Mouse (Mus musculus) hindbrain, postnatal 0 days (tissue): ENCODE data around the gene Zfp976. TPM values are rescaled to one million over a fixed set of nuclear protein-coding genes. Genes with fewer than 3 reads are reported as not detected.

Experiments
- ATAC-seq: fragments of 200-750 bp; cut with Nextera tagmentation; 2 replicates; pipeline ENCODE4 v1.8.0; 2017; ENCODE audit warnings: mild to moderate bottlenecking, moderate TSS enrichment, moderate library complexity
- DNase-seq: peaks from one replicate; pipeline ENCODE4 v3.0.0-alpha.2; 2015; ENCODE audit warnings: low spot score
- H3K27ac ChIP-seq: fragments of 300-500 bp; sonication (generic); 2 replicates; pipeline ENCODE4 v1.5.1; 2014; ENCODE audit warnings: mild to moderate bottlenecking
- H3K27me3 ChIP-seq: fragments of 300-500 bp; sonication (generic); 2 replicates; pipeline ENCODE4 v1.6.1; 2014; ENCODE audit warnings: low read length, mixed read lengths; ENCODE audit not compliant: insufficient read depth
- H3K36me3 ChIP-seq: fragments of 300-500 bp; sonication (generic); 2 replicates; pipeline ENCODE4 v1.6.1; 2014; ENCODE audit warnings: low read length, mixed read lengths; ENCODE audit not compliant: insufficient read depth
- H3K4me1 ChIP-seq: fragments of 300-500 bp; sonication (generic); 2 replicates; pipeline ENCODE4 v1.6.1; 2014; ENCODE audit warnings: antibody characterized with exemption, low read length, mixed read lengths; ENCODE audit not compliant: insufficient read depth
- H3K4me2 ChIP-seq: fragments of 300-500 bp; sonication (generic); 2 replicates; pipeline ENCODE4 v1.6.1; 2014; ENCODE audit warnings: low read depth, mild to moderate bottlenecking, low read length, moderate library complexity, mixed read lengths
- H3K4me3 ChIP-seq: fragments of 300-500 bp; sonication (generic); 2 replicates; pipeline ENCODE4 v1.5.1; 2014; ENCODE audit warnings: low read length
- H3K9ac ChIP-seq: fragments of 300-500 bp; sonication (generic); replicated peaks from 2 replicates; pipeline ENCODE4 v1.6.1; 2014; ENCODE audit warnings: mild to moderate bottlenecking, low read length, moderate library complexity, mixed read lengths
- H3K9me3 ChIP-seq: fragments of 300-500 bp; sonication (generic); 2 replicates; pipeline ENCODE4 v1.6.1; 2016; ENCODE audit warnings: low read length, mixed read lengths
- CTCF ChIP-seq: IDR thresholded peaks from 2 replicates; pipeline ENCODE4 v1.5.1; 2016; ENCODE audit warnings: antibody characterized with exemption, control low read depth, low read depth
- WGBS: fragments of 180-500 bp; shearing (Covaris S2); extraction: QIAGEN DNeasy Blood & Tissue Kit; methylation state at CpG from one replicate; pipeline ENCODE4 v1.1.7; 2014; 5-methylcytosine and 5-hydroxymethylcytosine counted together
- microRNA-seq, 2 experiments: library from miRNA; unstranded; fragments of <30 nt; microRNA quantifications; one replicate each; pipeline ENCODE4; 2016
- polyA plus RNA-seq: library from polyadenylated mRNA; unstranded; fragments of >200 nt; fragmentation: Nextera tagmentation; extraction: Ambion mirVana; gene quantifications from 2 replicates; pipeline ENCODE4 v1.2.1, GENCODE M21; 2015
- total RNA-seq: library from RNA; depleted of rRNA; stranded (reverse); fragments of >200 nt; gene quantifications from 2 replicates; pipeline ENCODE4 v1.2.3, GENCODE M21; 2014; rRNA removed

Zfp976 gene
- total and polyA plus RNA-seq, 2 experiments from 2014 or later, result 1.2 to 2.0 TPM

DNA sequence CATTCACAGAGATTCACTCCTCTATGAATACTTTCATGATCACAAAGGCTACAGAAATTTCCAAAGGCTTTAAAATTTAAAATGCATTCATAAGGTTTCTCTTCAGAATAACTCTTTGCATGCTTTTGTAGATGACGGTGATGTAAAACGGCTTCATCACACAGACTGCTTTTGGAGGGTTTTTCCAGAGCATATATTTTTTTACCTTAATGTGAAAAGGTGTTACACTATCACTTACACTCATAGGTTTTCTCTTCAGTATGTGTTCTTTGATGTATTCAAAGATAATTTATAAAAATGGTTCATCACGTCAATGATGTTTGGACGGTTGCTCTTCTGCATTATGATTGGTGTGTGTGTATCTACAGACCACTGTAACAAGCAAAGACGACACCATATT, 63.9 kb downstream of the Zfp976 start, which contains the start of gene Gm21028:
Gene Gm21028, minus strand, starts transcription at position 101 of the 400 bp plus-strand sequence.
- no peak within 1 kb of the TSS for H3K9ac ChIP-seq
- no peak for TF ChIP-seq CTCF
- H3K4me3 ChIP-seq, result no peak within 1 kb of the TSS
- no peak within 1 kb of the TSS for H3K4me2 ChIP-seq
- 94% methylated on average over 5 of the region's 5 CpGs for WGBS
- no peaks in the 10 kb centered on the region for H3K4me1 ChIP-seq
- no peak for DNase-seq
- no peak for ATAC-seq
- H3K27ac ChIP-seq, result no peak within 1 kb of the TSS
- H3K36me3 ChIP-seq, result no peaks in the 10 kb centered on the region
- no peaks in the 10 kb centered on the region for H3K27me3 ChIP-seq
- peaks cover 30% of the 10 kb centered on the region for H3K9me3 ChIP-seq

Small RNA genes within 50 kb of the gene (microRNA-seq; reads per million reads assigned to microRNA genes)
- 0 reads per million in 2 experiments for gene Gm24938

Other genes with a start within 250 kb of the Zfp976 start
- gene 4933421I07Rik, start 194.5 kb downstream of the Zfp976 start, total RNA-seq, result not detected in 2 replicates
- not detected in 2 replicates for gene 4933421I07Rik, start 194.5 kb downstream of the Zfp976 start, polyA plus RNA-seq
- gene Zfp141, start 136.8 kb downstream of the Zfp976 start, total RNA-seq, result 12.6 and 15.2 TPM in 2 replicates
- gene Zfp141, start 136.8 kb downstream of the Zfp976 start, polyA plus RNA-seq, result 6.7 and 8.1 TPM in 2 replicates
- gene Gm21028, start 64.0 kb downstream of the Zfp976 start, total RNA-seq, result not detected in 2 replicates
- not detected in 2 replicates for gene Gm21028, start 64.0 kb downstream of the Zfp976 start, polyA plus RNA-seq
- gene Zfp977, start 50.0 kb downstream of the Zfp976 start, total RNA-seq, result 0.31 and 3.3 TPM in 2 replicates
- gene Zfp977, start 50.0 kb downstream of the Zfp976 start, polyA plus RNA-seq, result 1.0 and 1.3 TPM in 2 replicates
- gene Zfp975, start 50.2 kb upstream of the Zfp976 start, total RNA-seq, result 0.68 and 1.6 TPM in 2 replicates
- gene Zfp975, start 50.2 kb upstream of the Zfp976 start, polyA plus RNA-seq, result 5.1 and 5.7 TPM in 2 replicates
- gene Gm17067, start 84.4 kb upstream of the Zfp976 start, total RNA-seq, result not detected in 2 replicates
- not detected in 2 replicates for gene Gm17067, start 84.4 kb upstream of the Zfp976 start, polyA plus RNA-seq
- gene Vmn2r62, start 150.9 kb upstream of the Zfp976 start, total RNA-seq, result not detected in 2 replicates
- gene Vmn2r62, start 150.9 kb upstream of the Zfp976 start, polyA plus RNA-seq, result not detected in 2 replicates
- not detected in 2 replicates for gene Gm2381, start 224.6 kb upstream of the Zfp976 start, total RNA-seq
- not detected in 2 replicates for gene Gm2381, start 224.6 kb upstream of the Zfp976 start, polyA plus RNA-seq